Mouse (Mus musculus): ENCODE measurements at regions not wholly inside any gene's neighbourhood (a gene's known extent, or its start where the extent isn't known, plus 50 kb on each side); places are given as distances from the start of the nearest gene placed in this dataset.

DNA sequence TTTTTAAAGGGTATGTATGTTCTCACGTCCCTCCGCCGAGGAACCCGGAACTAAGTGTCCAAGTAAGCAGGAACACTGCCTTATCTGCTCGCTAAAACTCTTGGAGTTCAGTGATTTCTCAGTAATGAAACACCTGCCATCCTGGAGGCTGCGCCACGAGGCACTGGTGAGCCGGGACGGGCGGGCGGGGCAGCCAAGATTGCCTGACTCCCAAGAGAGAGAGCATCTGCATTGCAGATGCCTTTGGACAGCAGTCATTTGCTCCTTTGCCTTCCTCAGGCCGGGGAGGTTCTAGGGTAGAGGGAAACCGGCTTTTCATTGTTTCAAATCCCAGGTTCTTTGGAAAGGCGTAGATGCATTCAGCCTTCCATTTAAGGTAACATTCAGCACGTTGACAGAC, 450.8 kb downstream of the Zfp704 start:
- Histone ChIP-seq H3K27me3 (ENCODE audit: control insufficient read depth, insufficient read depth, low read length, poor library complexity, severe bottlenecking) (no peaks in the 10 kb centered on the region; the same call in 1 of the 2 replicates), H3K27ac (ENCODE audit: insufficient read depth, low read length) (no peak overlapping the region; the same call in 1 of the 2 replicates), H3K36me3 (ENCODE audit: control insufficient read depth, insufficient read depth, low read length, poor library complexity, severe bottlenecking) (no peaks in the 10 kb centered on the region), H3K4me3 (ENCODE audit: low read depth, low read length) (0 out of 2 replicates have a peak overlapping the region, but pooled peaks have one; percentile 25), H3K9me3 (replicated peaks; ENCODE audit: control insufficient read depth, insufficient read depth, low read length, poor library complexity, severe bottlenecking) (no peaks in the 10 kb centered on the region), H3K9ac (ENCODE audit: low read depth, poor library complexity, severe bottlenecking) (no peak overlapping the region), H3K4me1 (ENCODE audit: control insufficient read depth, insufficient read depth, low read length) (no peaks in the 10 kb centered on the region)
- TF ChIP-seq EP300 (IDR thresholded peaks at IDR 0.05; ENCODE audit: insufficient read depth, low read depth, low read length) (no peak), CTCF (IDR thresholded peaks at IDR 0.05; ENCODE audit: low read depth, low read length) (no peak), POLR2A (IDR thresholded peaks at IDR 0.05; ENCODE audit: insufficient read depth, low read length) (no peak)

GRCm38 (mm10) chr3:9154172-9154571, 455.7 kb downstream of the Zfp704 start:
- Histone ChIP-seq H3K4me3 (ENCODE audit: low read depth, low read length) (no peak overlapping the region), H3K36me3 (ENCODE audit: control insufficient read depth, insufficient read depth, low read length, poor library complexity, severe bottlenecking) (no peaks in the 10 kb centered on the region), H3K9me3 (replicated peaks; ENCODE audit: control insufficient read depth, insufficient read depth, low read length, poor library complexity, severe bottlenecking) (no peaks in the 10 kb centered on the region), H3K4me1 (ENCODE audit: control insufficient read depth, insufficient read depth, low read length) (no peaks in the 10 kb centered on the region), H3K27ac (ENCODE audit: insufficient read depth, low read length) (no peak overlapping the region), H3K9ac (ENCODE audit: low read depth, poor library complexity, severe bottlenecking) (no peak overlapping the region), H3K27me3 (ENCODE audit: control insufficient read depth, insufficient read depth, low read length, poor library complexity, severe bottlenecking) (no peaks in the 10 kb centered on the region; the same call in 1 of the 2 replicates)
- TF ChIP-seq EP300 (IDR thresholded peaks at IDR 0.05; ENCODE audit: insufficient read depth, low read depth, low read length) (no peak), POLR2A (IDR thresholded peaks at IDR 0.05; ENCODE audit: insufficient read depth, low read length) (no peak), CTCF (IDR thresholded peaks at IDR 0.05; ENCODE audit: low read depth, low read length) (no peak)

DNA sequence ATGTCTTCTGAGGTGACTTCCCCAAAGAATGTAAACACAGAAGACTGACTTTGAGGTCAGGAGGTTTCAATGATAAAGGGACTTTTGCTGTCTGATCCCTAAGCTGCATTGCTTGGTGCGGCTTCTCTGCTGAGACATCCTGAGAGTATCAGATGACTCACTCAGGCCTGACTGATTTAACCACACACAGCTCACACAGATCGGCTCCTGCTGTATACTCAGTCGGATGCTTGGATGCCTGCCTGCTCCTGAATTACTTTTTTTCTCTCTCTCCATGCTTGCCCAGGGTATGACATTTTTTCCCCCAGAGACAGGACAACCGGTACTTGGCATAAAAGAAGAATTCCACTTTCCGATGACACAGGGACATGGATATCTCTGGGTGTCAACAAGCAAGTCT, 456.2 kb downstream of the Zfp704 start:
- no peak for TF ChIP-seq EP300 (IDR thresholded peaks at IDR 0.05; ENCODE audit: insufficient read depth, low read depth, low read length)
- no peak for TF ChIP-seq POLR2A (IDR thresholded peaks at IDR 0.05; ENCODE audit: insufficient read depth, low read length)
- no peak for TF ChIP-seq CTCF (IDR thresholded peaks at IDR 0.05; ENCODE audit: low read depth, low read length)
- no peaks in the 10 kb centered on the region for H3K9me3 ChIP-seq (replicated peaks; ENCODE audit: control insufficient read depth, insufficient read depth, low read length, poor library complexity, severe bottlenecking)
- no peak overlapping the region for H3K4me3 ChIP-seq (ENCODE audit: low read depth, low read length)
- H3K9ac ChIP-seq (ENCODE audit: low read depth, poor library complexity, severe bottlenecking) = no peak overlapping the region
- no peak overlapping the region for H3K27ac ChIP-seq (ENCODE audit: insufficient read depth, low read length)
- H3K27me3 ChIP-seq (ENCODE audit: control insufficient read depth, insufficient read depth, low read length, poor library complexity, severe bottlenecking) = no peaks in the 10 kb centered on the region; the same call in 1 of the 2 replicates
- no peaks in the 10 kb centered on the region for H3K4me1 ChIP-seq (ENCODE audit: control insufficient read depth, insufficient read depth, low read length)
- no peaks in the 10 kb centered on the region for H3K36me3 ChIP-seq (ENCODE audit: control insufficient read depth, insufficient read depth, low read length, poor library complexity, severe bottlenecking)

DNA sequence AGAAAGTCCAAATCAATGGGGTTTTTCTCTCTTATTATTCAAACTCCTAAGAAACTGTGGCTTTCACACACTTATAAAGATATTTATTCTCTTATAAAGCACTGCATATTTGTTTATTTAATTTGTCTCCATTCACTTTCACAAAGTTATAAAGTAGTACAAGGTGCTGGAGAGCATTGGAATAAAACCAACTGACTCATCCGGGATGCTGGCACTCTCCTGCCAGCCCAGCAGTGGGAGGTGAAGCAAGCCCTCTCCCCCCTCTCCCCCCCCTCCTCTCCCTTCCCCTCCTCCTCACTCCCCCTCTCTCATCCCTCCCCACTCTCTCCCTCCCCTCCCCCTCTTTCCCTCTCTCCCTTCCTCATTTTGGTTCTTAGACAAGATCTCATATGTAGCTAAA, 457.6 kb downstream of the Zfp704 start:
- H3K27ac ChIP-seq (ENCODE audit: insufficient read depth, low read length) = no peak overlapping the region
- H3K9ac ChIP-seq (ENCODE audit: low read depth, poor library complexity, severe bottlenecking) = no peak overlapping the region
- H3K4me3 ChIP-seq (ENCODE audit: low read depth, low read length) = no peak overlapping the region
- H3K36me3 ChIP-seq (ENCODE audit: control insufficient read depth, insufficient read depth, low read length, poor library complexity, severe bottlenecking) = no peaks in the 10 kb centered on the region
- no peaks in the 10 kb centered on the region for H3K4me1 ChIP-seq (ENCODE audit: control insufficient read depth, insufficient read depth, low read length)
- no peaks in the 10 kb centered on the region for H3K9me3 ChIP-seq (replicated peaks; ENCODE audit: control insufficient read depth, insufficient read depth, low read length, poor library complexity, severe bottlenecking)
- H3K27me3 ChIP-seq (ENCODE audit: control insufficient read depth, insufficient read depth, low read length, poor library complexity, severe bottlenecking) = no peaks in the 10 kb centered on the region; the same call in 1 of the 2 replicates
- TF ChIP-seq CTCF (IDR thresholded peaks at IDR 0.05; ENCODE audit: low read depth, low read length) = no peak
- no peak for TF ChIP-seq EP300 (IDR thresholded peaks at IDR 0.05; ENCODE audit: insufficient read depth, low read depth, low read length)
- TF ChIP-seq POLR2A (IDR thresholded peaks at IDR 0.05; ENCODE audit: insufficient read depth, low read length) = no peak

DNA sequence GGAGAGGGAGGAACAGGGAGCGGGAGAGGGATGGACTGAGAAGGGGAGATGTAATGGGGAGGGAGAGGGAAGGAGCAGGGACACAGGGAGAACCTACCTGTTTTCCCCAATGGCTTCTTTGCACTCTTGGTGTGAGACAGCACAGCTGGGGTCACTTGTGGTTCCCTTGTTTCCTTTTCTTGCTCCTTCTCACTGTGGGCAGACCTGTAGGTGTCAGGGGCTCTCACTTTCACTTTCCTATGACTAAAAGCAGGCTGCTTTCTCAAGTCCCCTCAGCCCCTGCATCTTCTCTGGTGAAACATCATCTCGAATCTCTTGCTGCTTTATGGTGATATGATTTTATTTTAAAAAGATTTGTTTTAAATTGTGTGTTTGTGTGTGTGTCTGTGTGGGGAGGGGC, 458.3 kb downstream of the Zfp704 start:
- no peak for TF ChIP-seq CTCF (IDR thresholded peaks at IDR 0.05; ENCODE audit: low read depth, low read length)
- TF ChIP-seq EP300 (IDR thresholded peaks at IDR 0.05; ENCODE audit: insufficient read depth, low read depth, low read length) = no peak
- TF ChIP-seq POLR2A (IDR thresholded peaks at IDR 0.05; ENCODE audit: insufficient read depth, low read length) = no peak
- no peak overlapping the region for H3K9ac ChIP-seq (ENCODE audit: low read depth, poor library complexity, severe bottlenecking)
- H3K36me3 ChIP-seq (ENCODE audit: control insufficient read depth, insufficient read depth, low read length, poor library complexity, severe bottlenecking) = no peaks in the 10 kb centered on the region
- no peak overlapping the region for H3K4me3 ChIP-seq (ENCODE audit: low read depth, low read length)
- H3K4me1 ChIP-seq (ENCODE audit: control insufficient read depth, insufficient read depth, low read length) = no peaks in the 10 kb centered on the region
- no peak overlapping the region for H3K27ac ChIP-seq (ENCODE audit: insufficient read depth, low read length)
- no peaks in the 10 kb centered on the region for H3K9me3 ChIP-seq (replicated peaks; ENCODE audit: control insufficient read depth, insufficient read depth, low read length, poor library complexity, severe bottlenecking)
- H3K27me3 ChIP-seq (ENCODE audit: control insufficient read depth, insufficient read depth, low read length, poor library complexity, severe bottlenecking) = no peaks in the 10 kb centered on the region; the same call in 1 of the 2 replicates

DNA sequence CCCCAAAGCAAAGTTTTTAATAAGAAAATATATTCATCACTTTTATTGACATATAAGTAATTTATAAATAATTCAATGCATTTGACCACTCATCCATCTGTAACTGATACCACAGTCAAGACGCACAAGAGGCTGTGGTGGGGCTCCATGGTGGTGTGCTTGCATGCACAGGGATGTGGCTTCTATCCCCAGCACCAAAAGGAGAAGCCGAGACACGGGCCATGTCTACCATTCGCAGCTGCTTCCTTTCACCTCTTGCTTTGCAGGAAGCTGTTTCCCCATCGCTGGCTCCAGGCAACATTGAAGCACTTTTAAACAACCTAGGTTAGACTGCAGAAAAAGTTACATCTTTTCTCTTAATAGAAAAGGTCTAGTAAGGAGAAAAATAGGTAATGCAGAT, 461.3 kb downstream of the Zfp704 start:
- Histone ChIP-seq H3K27me3 (ENCODE audit: control insufficient read depth, insufficient read depth, low read length, poor library complexity, severe bottlenecking) (no peaks in the 10 kb centered on the region), H3K4me1 (ENCODE audit: control insufficient read depth, insufficient read depth, low read length) (no peaks in the 10 kb centered on the region), H3K9ac (ENCODE audit: low read depth, poor library complexity, severe bottlenecking) (no peak overlapping the region), H3K27ac (ENCODE audit: insufficient read depth, low read length) (no peak overlapping the region), H3K9me3 (replicated peaks; ENCODE audit: control insufficient read depth, insufficient read depth, low read length, poor library complexity, severe bottlenecking) (no peaks in the 10 kb centered on the region; the same call in 1 of the 2 replicates), H3K4me3 (ENCODE audit: low read depth, low read length) (no peak overlapping the region), H3K36me3 (ENCODE audit: control insufficient read depth, insufficient read depth, low read length, poor library complexity, severe bottlenecking) (no peaks in the 10 kb centered on the region)
- no peak for TF ChIP-seq POLR2A (IDR thresholded peaks at IDR 0.05; ENCODE audit: insufficient read depth, low read length)
- no peak for TF ChIP-seq EP300 (IDR thresholded peaks at IDR 0.05; ENCODE audit: insufficient read depth, low read depth, low read length)
- no peak for TF ChIP-seq CTCF (IDR thresholded peaks at IDR 0.05; ENCODE audit: low read depth, low read length)

Measured in ES-Bruce4 (cell line).